Mouse (Mus musculus) ES-Bruce4 (cell line): ENCODE results near the gene Borcs6. TPM values are rescaled to one million over a fixed set of nuclear protein-coding genes. Genes with fewer than 3 reads are reported as not detected.
A peak's percentile ranks its signal among the peaks of the same experiment; 100 is the strongest.

Experiments used
- H3K27ac ChIP-seq: 2 replicates; pipeline ENCODE4 v1.5.1; 2012; ENCODE audit warnings: low read length, inconsistent platforms; ENCODE audit not compliant: insufficient read depth
- H3K27me3 ChIP-seq: 2 replicates; pipeline ENCODE4 v1.6.1; 2012; ENCODE audit warnings: mild to moderate bottlenecking, low read length, inconsistent platforms; ENCODE audit not compliant: control insufficient read depth, poor library complexity, insufficient read depth, severe bottlenecking
- H3K36me3 ChIP-seq: 2 replicates; pipeline ENCODE4 v1.6.1; 2012; ENCODE audit warnings: inconsistent platforms, mild to moderate bottlenecking, low read length, moderate library complexity; ENCODE audit not compliant: control insufficient read depth, poor library complexity, insufficient read depth, severe bottlenecking
- H3K4me1 ChIP-seq: one replicate; pipeline ENCODE4 v1.8.1; 2011; ENCODE audit warnings: low read length; ENCODE audit not compliant: control insufficient read depth, insufficient read depth
- H3K4me3 ChIP-seq: 2 replicates; pipeline ENCODE4 v1.5.1; 2011; ENCODE audit warnings: low read depth, mild to moderate bottlenecking, low read length
- H3K9ac ChIP-seq: 2 replicates; pipeline ENCODE4 v1.6.1; 2012; ENCODE audit warnings: low read depth, mild to moderate bottlenecking, inconsistent platforms; ENCODE audit not compliant: poor library complexity, severe bottlenecking
- H3K9me3 ChIP-seq: replicated peaks from 2 replicates; pipeline ENCODE4 v1.6.1; 2012; ENCODE audit warnings: mild to moderate bottlenecking, low read length, inconsistent platforms; ENCODE audit not compliant: control insufficient read depth, poor library complexity, insufficient read depth, severe bottlenecking
- CTCF ChIP-seq: IDR thresholded peaks from one replicate; pipeline ENCODE4 v1.8.1; 2011; ENCODE audit warnings: low read depth, low read length
- EP300 ChIP-seq: IDR thresholded peaks from 2 replicates; pipeline ENCODE4 v1.6.1; 2011; ENCODE audit warnings: low read depth, low read length; ENCODE audit not compliant: insufficient read depth
- POLR2A ChIP-seq: IDR thresholded peaks from one replicate; pipeline ENCODE4 v1.8.1; 2011; ENCODE audit warnings: low read length; ENCODE audit not compliant: insufficient read depth
- polyA plus RNA-seq: library from polyadenylated mRNA; stranded (reverse); fragments of >200 nt; gene quantifications from 2 replicates; pipeline ENCODE4 v1.2.4, GENCODE M21; 2011; ENCODE audit warnings: low read depth; ENCODE audit not compliant: missing spikeins, insufficient read depth, insufficient read length

Borcs6 gene
- polyA plus RNA-seq, 1 experiment, result 4.0 TPM

- Histone ChIP-seq H3K27me3 (no peaks in the 10 kb centered on the region), H3K9ac (peak within 1 kb of the TSS; percentile 88), H3K4me1 (no peaks in the 10 kb centered on the region), H3K36me3 (peaks cover 31% of the 10 kb centered on the region), H3K4me3 (peak within 1 kb of the TSS; percentile 99), H3K27ac (peak within 1 kb of the TSS; percentile 84), H3K9me3 (no peaks in the 10 kb centered on the region)
- TF ChIP-seq CTCF (no peak), POLR2A (peak; percentile 64)
Measured at GRCm38 (mm10) chr11:69045531-69046394, 13.8 kb upstream of the Borcs6 start, which contains the start of gene Aurkb. TSS of gene Aurkb (plus strand) at chr11:69045647.

GRCm38 (mm10) chr11:69046395-69046774 is 13.1 kb upstream of the Borcs6 start:
- Histone ChIP-seq H3K27me3 (no peaks in the 10 kb centered on the region), H3K4me1 (no peaks in the 10 kb centered on the region), H3K27ac (no peak overlapping the region), H3K9me3 (no peaks in the 10 kb centered on the region), H3K4me3 (peak overlapping the region; percentile 99), H3K36me3 (peaks cover 36% of the 10 kb centered on the region), H3K9ac (peak overlapping the region; percentile 88)
- no peak for TF ChIP-seq CTCF
- no peak for TF ChIP-seq POLR2A
- no peak for TF ChIP-seq EP300

- Histone ChIP-seq H3K36me3 (peaks cover 36% of the 10 kb centered on the region), H3K4me1 (no peaks in the 10 kb centered on the region), H3K9ac (no peak overlapping the region; the same call in 1 of the 2 replicates), H3K27ac (no peak overlapping the region), H3K4me3 (no peak overlapping the region), H3K9me3 (no peaks in the 10 kb centered on the region), H3K27me3 (no peaks in the 10 kb centered on the region)
- TF ChIP-seq CTCF, result no peak
- no peak for TF ChIP-seq EP300
- TF ChIP-seq POLR2A, result no peak
Measured at GRCm38 (mm10) chr11:69047592-69047991, 11.9 kb upstream of the Borcs6 start.

- H3K4me1 ChIP-seq, result no peaks in the 10 kb centered on the region
- peaks cover 36% of the 10 kb centered on the region for H3K36me3 ChIP-seq
- TF ChIP-seq EP300 (no peak), POLR2A (no peak), CTCF (no peak)
- H3K27me3 ChIP-seq, result no peaks in the 10 kb centered on the region
- H3K9ac ChIP-seq, result no peak overlapping the region
- no peak overlapping the region for H3K27ac ChIP-seq
- no peaks in the 10 kb centered on the region for H3K9me3 ChIP-seq
- no peak overlapping the region for H3K4me3 ChIP-seq
Measured at GRCm38 (mm10) chr11:69048151-69048550, 11.4 kb upstream of the Borcs6 start.

GRCm38 (mm10) chr11:69050748-69051147 is 8.8 kb upstream of the Borcs6 start:
- TF ChIP-seq CTCF (no peak), EP300 (no peak), POLR2A (no peak)
- Histone ChIP-seq H3K27ac (no peak overlapping the region), H3K4me3 (no peak overlapping the region), H3K27me3 (no peaks in the 10 kb centered on the region), H3K9ac (no peak overlapping the region), H3K4me1 (no peaks in the 10 kb centered on the region), H3K9me3 (no peaks in the 10 kb centered on the region), H3K36me3 (peaks cover 36% of the 10 kb centered on the region)

GRCm38 (mm10) chr11:69051771-69052170 is 7.7 kb upstream of the Borcs6 start:
- H3K36me3 ChIP-seq, result peaks cover 36% of the 10 kb centered on the region
- no peaks in the 10 kb centered on the region for H3K4me1 ChIP-seq
- TF ChIP-seq CTCF, result no peak
- no peak for TF ChIP-seq POLR2A
- H3K9ac ChIP-seq, result no peak overlapping the region
- no peak overlapping the region for H3K4me3 ChIP-seq
- no peak overlapping the region for H3K27ac ChIP-seq
- H3K27me3 ChIP-seq, result no peaks in the 10 kb centered on the region
- H3K9me3 ChIP-seq, result no peaks in the 10 kb centered on the region
